Mouse (Mus musculus): ENCODE data around the gene Ldhd. TPM values are rescaled to one million over a fixed set of nuclear protein-coding genes. Genes with fewer than 3 reads are reported as not detected.
"Not testable (repeated sequence)": the region's sequence is repeated elsewhere in the genome, so short reads cannot be mapped to it uniquely, and the experiment has no call there.

Gene Ldhd
- total and polyA plus RNA-seq, 3 experiments = 0.04 TPM; not detected in 2

DNA sequence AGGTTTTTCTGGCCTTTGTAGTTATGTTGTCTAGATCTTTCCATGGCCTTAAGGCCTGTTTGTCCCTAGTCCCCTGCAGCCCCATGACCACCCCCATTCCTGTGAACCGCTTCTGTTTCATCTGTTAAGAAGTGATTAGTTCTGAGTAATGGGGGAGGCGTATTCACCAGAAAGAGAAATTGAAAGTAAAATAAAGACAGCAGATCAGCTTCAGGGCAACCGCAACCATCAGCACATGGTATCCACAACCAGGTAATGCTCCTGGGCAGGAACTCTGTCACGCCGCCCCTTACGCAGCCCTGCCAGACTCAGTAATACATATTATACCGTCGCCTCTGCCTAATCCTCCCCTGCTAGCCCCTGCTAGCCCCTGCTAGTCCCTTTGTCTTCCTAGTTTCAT lies 15.5 kb upstream of the Ldhd start:
- Histone ChIP-seq H3K27me3 (ENCODE audit: control insufficient read depth in 1 of 2, insufficient read depth in 2 of 2, low read length in 2 of 2) (no peaks in the 10 kb centered on the region), H3K4me3 (ENCODE audit: control insufficient read depth in 1 of 2, insufficient read depth in 1 of 2, low read depth in 2 of 2, low read length in 2 of 2) (no peak overlapping the region), H3K79me2 (ENCODE audit: control insufficient read depth, insufficient read depth, low read length, poor library complexity) (peaks cover 27% of the 10 kb centered on the region), H3K4me1 (ENCODE audit: control insufficient read depth in 1 of 2, insufficient read depth in 2 of 2, low read length in 2 of 2) (peaks cover 4 to 19% of the 10 kb centered on the region in 2 experiments; a peak in 2 of 4 replicates), H3K9ac (ENCODE audit: control insufficient read depth, low read depth, low read length, poor library complexity, severe bottlenecking) (no peak overlapping the region), H3K9me3 (replicated peaks; ENCODE audit: insufficient read depth, low read length) (no peaks in the 10 kb centered on the region), H3K27ac (ENCODE audit: control insufficient read depth, low read depth, low read length) (no peak overlapping the region), H3K36me3 (ENCODE audit: control insufficient read depth in 1 of 2, insufficient read depth in 2 of 2, low read length in 2 of 2) (peaks cover 0 to 17% of the 10 kb centered on the region in 2 experiments; a peak in 3 of 4 replicates)
- no peak for DNase-seq (ENCODE audit: low read depth, low spot score)
- TF ChIP-seq CTCF (IDR thresholded peaks at IDR 0.05 in 2 of 3, conservative IDR thresholded peaks at IDR 0.05 in 1 of 3; ENCODE audit: control insufficient read depth in 1 of 3, insufficient read depth in 1 of 3, low read depth in 2 of 3, low read length in 3 of 3, poor library complexity in 1 of 3, severe bottlenecking in 1 of 3) = no peak
- TF ChIP-seq ELF1 (IDR thresholded peaks at IDR 0.05; ENCODE audit: low read depth, low read length) = no peak
- TF ChIP-seq MAZ (IDR thresholded peaks at IDR 0.05; ENCODE audit: low read depth, low read length) = no peak
- TF ChIP-seq ZKSCAN1 (IDR thresholded peaks at IDR 0.05; ENCODE audit: low read depth, low read length) = no peak
- no peak for TF ChIP-seq MAX (IDR thresholded peaks at IDR 0.05; ENCODE audit: low read length)
- TF ChIP-seq ZC3H11A (IDR thresholded peaks at IDR 0.05; ENCODE audit: low read depth, low read length) = no peak
- no peak for TF ChIP-seq ZMIZ1 (IDR thresholded peaks at IDR 0.05; ENCODE audit: low read depth, low read length)
- no peak for TF ChIP-seq UBTF (IDR thresholded peaks at IDR 0.05; ENCODE audit: borderline replicate concordance, insufficient read depth, low read depth, low read length)
- TF ChIP-seq POLR2A (IDR thresholded peaks at IDR 0.05; ENCODE audit: control insufficient read depth in 1 of 2, insufficient read depth in 1 of 2, low read depth in 1 of 2, low read length in 2 of 2, poor library complexity in 1 of 2) = no peak
- TF ChIP-seq NELFE (IDR thresholded peaks at IDR 0.05; ENCODE audit: low read depth, low read length) = no peak
- TF ChIP-seq GATA1 (IDR thresholded peaks at IDR 0.05; ENCODE audit: low read depth, low read length) = no peak
- TF ChIP-seq RCOR1 (IDR thresholded peaks at IDR 0.05; ENCODE audit: low read depth, low read length) = no peak
- no peak for TF ChIP-seq GABPA (IDR thresholded peaks at IDR 0.05; ENCODE audit: low read depth, low read length)

DNA sequence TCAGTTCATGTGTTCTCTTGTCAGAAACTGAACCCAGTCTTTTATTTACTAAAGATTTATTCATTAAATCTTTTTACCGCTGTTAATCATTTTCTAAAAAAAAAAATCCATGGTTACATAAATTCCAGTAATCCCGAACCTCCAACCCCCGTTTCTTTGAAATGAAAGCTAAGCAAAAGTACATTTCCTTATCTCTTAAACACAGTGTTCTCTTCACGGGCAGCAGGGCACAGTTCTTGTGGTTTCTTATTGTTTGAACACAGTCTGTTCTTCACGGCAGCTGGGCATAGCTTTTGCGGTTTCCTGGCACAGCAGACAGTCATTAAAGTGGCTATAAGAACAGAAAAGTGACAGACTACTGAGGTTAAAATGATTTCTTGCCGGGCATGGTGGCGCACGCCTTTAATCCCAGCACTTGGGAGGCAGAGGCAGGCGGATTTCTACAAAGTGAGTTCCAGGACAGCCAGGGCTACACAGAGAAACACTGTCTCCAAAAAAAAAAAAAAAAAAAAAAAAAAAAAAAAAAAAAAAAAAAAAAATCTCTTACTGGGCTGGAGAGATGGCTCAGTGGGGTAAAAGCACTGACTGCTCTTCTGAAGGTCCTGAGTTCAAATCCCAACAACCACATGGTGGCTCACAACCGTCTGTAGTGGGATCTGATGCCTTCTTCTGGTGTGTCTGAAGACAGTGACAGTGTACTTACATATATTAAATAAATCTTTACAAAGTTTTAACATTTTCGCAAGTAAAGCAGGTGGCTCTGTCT lies 14.3 kb upstream of the Ldhd start:
- peak; percentile 86 for DNase-seq (ENCODE audit: low read depth, low spot score)

More for the DNA sequence above, 14.3 kb upstream of the Ldhd start:
- Histone ChIP-seq H3K79me2 (ENCODE audit: control insufficient read depth, insufficient read depth, low read length, poor library complexity) (peaks cover 27% of the 10 kb centered on the region), H3K4me1 (ENCODE audit: control insufficient read depth in 1 of 2, insufficient read depth in 2 of 2, low read length in 2 of 2) (peaks cover 4 to 19% of the 10 kb centered on the region in 2 experiments; a peak in 2 of 4 replicates), H3K9ac (ENCODE audit: control insufficient read depth, low read depth, low read length, poor library complexity, severe bottlenecking) (peak overlapping the region; percentile 95), H3K4me3 (ENCODE audit: control insufficient read depth in 1 of 2, insufficient read depth in 1 of 2, low read depth in 2 of 2, low read length in 2 of 2) (peak overlapping the region; percentile 89 to 92), H3K36me3 (ENCODE audit: control insufficient read depth in 1 of 2, insufficient read depth in 2 of 2, low read length in 2 of 2) (peaks cover 0 to 17% of the 10 kb centered on the region in 2 experiments; a peak in 2 of 4 replicates), H3K27ac (ENCODE audit: control insufficient read depth, low read depth, low read length) (peak overlapping the region; percentile 98)
- not testable (repeated sequence) for H3K27me3 ChIP-seq (ENCODE audit: control insufficient read depth in 1 of 2, insufficient read depth in 2 of 2, low read length in 2 of 2); H3K9me3 ChIP-seq (replicated peaks; ENCODE audit: insufficient read depth, low read length)
- TF ChIP-seq TCF12 (IDR thresholded peaks at IDR 0.05; ENCODE audit: low read depth, low read length) (peak; percentile 82), ZNF384 (IDR thresholded peaks at IDR 0.05; ENCODE audit: low read depth, low read length) (peak; percentile 66), BHLHE40 (IDR thresholded peaks at IDR 0.05; ENCODE audit: borderline replicate concordance, low read depth, low read length) (peak; percentile 84; the same call in 1 of the 2 replicates), ETS1 (IDR thresholded peaks at IDR 0.05; ENCODE audit: low read depth, low read length) (peak; percentile 94), RCOR1 (IDR thresholded peaks at IDR 0.05; ENCODE audit: low read depth, low read length) (peak; percentile 81), TAL1 (IDR thresholded peaks at IDR 0.05; ENCODE audit: low read length) (peak; percentile 94), EP300 (IDR thresholded peaks at IDR 0.05; ENCODE audit: low read depth in 1 of 2, low read length in 2 of 2) (peak; percentile 60 to 80; a peak in 3 of 4 replicates), MAFK (IDR thresholded peaks at IDR 0.05; ENCODE audit: borderline replicate concordance, low read depth, low read length) (peak; percentile 64; the same call in 1 of the 2 replicates), GATA1 (IDR thresholded peaks at IDR 0.05; ENCODE audit: low read depth, low read length) (peak; percentile 75), SIN3A (IDR thresholded peaks at IDR 0.05; ENCODE audit: low read length) (peak; percentile 37; the same call in 1 of the 2 replicates)

All from MEL (cell line).